ENCODE assay signal across 7 mouse cellular contexts in the genomic region with DNA sequence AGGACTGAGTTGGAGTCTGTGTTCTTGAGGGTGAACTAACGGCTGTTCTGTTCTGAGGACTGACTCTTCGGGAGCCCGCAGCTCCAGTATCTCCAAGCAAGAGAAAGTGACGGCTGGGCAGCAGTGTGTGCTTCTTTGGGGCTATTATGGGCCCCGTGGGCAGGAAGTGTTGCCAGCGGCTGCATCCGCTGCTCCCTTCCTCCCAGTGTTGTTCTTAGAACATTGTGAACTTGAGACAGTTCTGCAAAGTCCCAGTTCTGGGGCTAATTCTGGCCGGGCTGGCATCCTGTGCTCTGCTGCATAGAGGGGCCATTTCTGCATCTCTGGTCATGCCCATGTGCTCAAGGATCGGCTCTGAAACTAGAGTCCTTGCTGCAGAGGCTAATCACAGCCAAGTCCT. TPM values are rescaled to one million over a fixed set of nuclear protein-coding genes. Genes with fewer than 3 reads are reported as not detected.
DNase-seq lines count a peak whose midpoint lies in the region; ATAC-seq and TF ChIP-seq lines count a peak whose summit lies in the region.

No protein-coding gene starts in this region.

- peaks cover 19% of the 10 kb centered on the region for H3K4me1 ChIP-seq in thymus, adult 2 months (replicated peaks; ENCODE audit: control insufficient read depth, insufficient read depth, low read length)
- 0 out of 2 replicates have a peak, but pooled peaks cover 17% of the 10 kb centered on the region for H3K4me1 ChIP-seq in liver, embryonic 12.5 days

- TF ChIP-seq POLR2A in thymus, adult 2 months (IDR thresholded peaks at IDR 0.05; ENCODE audit: control insufficient read depth, extremely low read depth, insufficient read depth, low read length, poor library complexity) = no peak

- no peaks in the 10 kb centered on the region for H3K9me3 ChIP-seq in liver, embryonic 12.5 days (replicated peaks)

- no peaks in the 10 kb centered on the region for H3K36me3 ChIP-seq in thymus, adult 2 months (ENCODE audit: control insufficient read depth, insufficient read depth, low read length)
- H3K36me3 ChIP-seq in liver, embryonic 12.5 days = peaks cover 11% of the 10 kb centered on the region; the same call in 1 of the 2 replicates

- peak overlapping the region; percentile 15 for H3K4me2 ChIP-seq in liver, embryonic 12.5 days

- TF ChIP-seq CTCF in thymus, adult 2 months (IDR thresholded peaks at IDR 0.05; ENCODE audit: borderline replicate concordance, control insufficient read depth, extremely low read depth, insufficient read depth, low read length, poor library complexity) = no peak

- no peak overlapping the region for H3K9ac ChIP-seq in liver, embryonic 12.5 days

- no peaks in the 10 kb centered on the region for H3K27me3 ChIP-seq in thymus, adult 2 months (ENCODE audit: control insufficient read depth, insufficient read depth, low read length)
- no peaks in the 10 kb centered on the region for H3K27me3 ChIP-seq in liver, embryonic 12.5 days (replicated peaks)

- peak; percentile 50 for ATAC-seq in liver, embryonic 12.5 days

- no peak overlapping the region for H3K4me3 ChIP-seq in thymus, adult 2 months (ENCODE audit: control insufficient read depth, insufficient read depth, low read length)
- no peak overlapping the region for H3K4me3 ChIP-seq in liver, embryonic 12.5 days

- no peak overlapping the region for H3K27ac ChIP-seq in thymus, adult 2 months (ENCODE audit: control insufficient read depth, insufficient read depth, low read length)
- H3K27ac ChIP-seq in liver, embryonic 12.5 days = peak overlapping the region; percentile 79

- 6% methylated on average over 9 of the region's 9 CpGs for WGBS in thymus, adult 2 months
- WGBS in liver, embryonic 12.5 days (ENCODE audit: insufficient replicate concordance) = 23% methylated on average over 9 of the region's 9 CpGs

- DNase-seq in thymus, postnatal 0 days (ENCODE audit: low spot score) = peak; percentile 52
- no peak for DNase-seq in thymus, adult 2 months
- DNase-seq in gastrocnemius, postnatal 25 days = peak; percentile 76
- DNase-seq in kidney, adult 18-20 months = peak; percentile 61
- peak; percentile 80 to 85 for DNase-seq in right cerebral cortex, postnatal 10 days (ENCODE audit: low spot score in 2 of 2)
- no peak for DNase-seq in cerebellum, postnatal 14 days

RNA-seq across cellular contexts. Expression of a gene that starts 31.7 kb away (rescaled TPM):
- 4.8 and 6.2 TPM in 2 replicates for polyA plus RNA-seq in thymus, postnatal 0 days (2015; fragmentation: Nextera tagmentation; extraction: Ambion mirVana)
- 12.4 and 14.3 TPM in 2 replicates for polyA plus RNA-seq in thymus, adult 2 months (2012; rRNA removed)
- 1 to 10 TPM; 5.3 to 6.4 TPM for total RNA-seq in gastrocnemius, postnatal 25 days (2021)
- polyA plus RNA-seq in liver, embryonic 12.5 days (2016; fragmentation: Nextera tagmentation; extraction: Ambion mirVana) = 5.4 and 6.1 TPM in 2 replicates

RNA-seq across cellular contexts. Expression of a gene that starts 43.1 kb away (rescaled TPM):
- polyA plus RNA-seq in thymus, postnatal 0 days (2015; fragmentation: Nextera tagmentation; extraction: Ambion mirVana) = 0.09 TPM in 1 of 2 replicates, not detected in the other
- 2.3 and 3.5 TPM in 2 replicates for polyA plus RNA-seq in thymus, adult 2 months (2012; rRNA removed)
- not detected for total RNA-seq in gastrocnemius, postnatal 25 days (2021)
- not detected in 2 replicates for polyA plus RNA-seq in liver, embryonic 12.5 days (2016; fragmentation: Nextera tagmentation; extraction: Ambion mirVana)

Comparison
In these comparisons a context has a peak if more than half of its experiments do, and no peak if none do; other contexts are left out.
1. DNase-seq: peak in thymus, postnatal 0 days (single experiment), gastrocnemius, postnatal 25 days (single experiment), kidney, adult 18-20 months (single experiment) and right cerebral cortex, postnatal 10 days (2 of 2); none in thymus, adult 2 months (single experiment) and cerebellum, postnatal 14 days (0 of 2).